Mouse (Mus musculus): ENCODE data around the gene Pou2f2.

DNA sequence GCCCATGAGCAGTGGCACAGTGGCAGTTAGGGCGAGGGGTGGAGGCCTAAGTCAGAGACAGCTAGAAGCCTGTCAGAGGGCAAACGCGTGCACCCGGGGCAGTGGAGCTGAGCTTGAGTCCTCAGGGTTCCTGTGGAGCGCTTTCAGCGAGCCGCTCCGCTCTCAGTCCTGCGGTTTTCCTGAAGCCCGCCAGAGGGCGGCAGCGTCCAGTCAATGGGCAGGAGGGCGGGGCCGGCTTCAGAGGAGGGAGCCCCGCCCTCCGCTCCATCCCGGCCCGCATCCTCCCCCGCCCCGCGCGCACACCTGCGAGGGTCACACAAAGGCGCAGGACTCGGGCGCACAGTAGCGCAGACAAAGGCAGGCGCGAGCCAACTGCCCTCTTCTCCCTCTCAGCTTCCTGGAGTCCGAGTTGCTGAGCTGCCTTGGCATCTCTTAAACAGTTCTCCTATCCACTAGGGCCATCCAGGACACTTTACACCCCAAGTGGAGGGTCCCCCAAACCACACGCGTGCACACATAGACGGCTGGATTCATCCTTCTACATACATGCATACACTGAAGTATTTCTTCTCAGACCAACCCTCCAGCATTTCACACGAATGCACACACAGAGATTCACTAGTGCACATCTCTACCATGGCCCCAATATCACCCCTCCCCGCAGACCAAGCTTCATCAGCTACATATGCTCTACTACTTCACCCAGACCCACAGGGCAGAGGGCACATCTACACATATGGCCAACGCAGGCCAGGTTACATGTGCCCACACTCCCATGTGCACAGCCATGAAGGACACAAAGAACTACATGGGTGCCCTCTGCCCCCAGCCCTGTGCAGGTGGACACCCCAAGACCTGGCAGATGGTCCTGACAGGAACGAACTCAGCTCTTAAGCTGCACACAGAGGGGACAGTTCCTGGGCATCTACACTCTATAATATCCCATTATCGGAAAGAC is 46.2 kb downstream of the Pou2f2 start:
- TF ChIP-seq POLR2A (IDR thresholded peaks at IDR 0.05; ENCODE audit: borderline replicate concordance, extremely low read depth, low read depth, low read length) (no peak), CTCF (IDR thresholded peaks at IDR 0.05; ENCODE audit: insufficient read depth, low read length) (peak; percentile 57)

Measured in lung, adult 2 months (tissue).